Mouse (Mus musculus): ENCODE measurements around the gene Apip.

DNA sequence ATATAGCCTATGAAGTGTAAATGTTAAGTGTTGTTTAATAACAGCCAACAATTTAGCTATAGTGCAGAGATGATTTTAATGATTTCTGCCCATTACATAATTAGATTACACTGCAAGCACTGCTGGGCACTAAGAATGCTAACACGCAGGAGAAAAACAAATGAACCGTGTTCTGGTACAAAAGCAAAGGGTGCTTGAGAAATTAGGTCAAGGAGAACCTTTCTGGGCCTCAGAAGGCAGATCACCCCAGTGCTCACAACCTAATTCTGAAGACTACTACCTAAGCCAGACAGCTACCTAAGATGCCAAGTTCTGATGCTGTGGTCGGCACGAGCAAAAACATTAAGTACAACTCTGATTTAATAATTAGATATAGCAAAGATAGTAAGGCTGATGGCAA is 35.6 kb upstream of the Apip start:
- TF ChIP-seq CTCF (IDR thresholded peaks at IDR 0.05; ENCODE audit: extremely low read depth, insufficient read depth, insufficient read length, insufficient replicate concordance) (no peak), POLR2A (IDR thresholded peaks at IDR 0.05; ENCODE audit: low read depth, low read length) (no peak)

All from spleen, adult 2 months (tissue).